Mouse (Mus musculus): ENCODE results near the gene Hdac5. TPM values are rescaled to one million over a fixed set of nuclear protein-coding genes. Genes with fewer than 3 reads are reported as not detected.

Hdac5 gene
- polyA plus RNA-seq, 1 experiment from 2014 or later = 90.3 TPM

DNA sequence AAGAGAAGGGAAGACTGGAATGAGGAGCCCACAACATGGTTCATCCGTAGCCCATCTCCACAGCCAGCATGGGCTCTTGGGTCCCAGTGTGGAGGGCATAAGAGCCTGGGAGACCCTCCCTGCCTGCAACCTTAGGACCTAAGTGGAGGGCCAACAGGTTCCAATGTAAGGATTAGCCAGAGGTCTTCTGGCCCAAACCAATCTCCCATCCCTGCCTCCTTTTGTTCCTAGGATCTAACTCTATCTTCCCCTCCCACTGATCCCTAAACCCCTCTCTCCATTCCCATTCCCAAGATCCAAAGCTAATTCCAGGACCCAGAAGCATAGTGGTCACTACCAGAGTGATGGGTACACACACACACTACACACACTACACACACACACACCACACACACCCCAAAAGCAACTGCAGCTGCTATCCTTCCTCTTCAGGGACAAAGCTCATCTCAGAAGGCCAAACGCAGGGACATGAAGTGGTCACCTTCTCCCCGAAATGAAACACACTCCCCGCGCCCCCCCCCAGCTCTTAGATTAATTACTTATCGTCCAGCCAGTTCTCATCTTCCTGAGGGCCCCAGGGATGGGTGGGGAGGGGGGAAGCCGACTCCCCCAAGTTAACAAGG lies 1.2 kb downstream of the Hdac5 start:
- Histone ChIP-seq H3K27me3 (replicated peaks) (no peaks in the 10 kb centered on the region), H3K9me3 (no peaks in the 10 kb centered on the region), H3K9ac (peak overlapping the region; percentile 84), H3K36me3 (replicated peaks) (no peaks in the 10 kb centered on the region), H3K4me3 (peak overlapping the region; percentile 80), H3K27ac (peak overlapping the region; percentile 95), H3K4me1 (peaks cover 58% of the 10 kb centered on the region), H3K4me2 (peak overlapping the region; percentile 72)
- ATAC-seq (replicated peaks) = no peak
- WGBS = 7% methylated on average over 7 of the region's 7 CpGs

DNA sequence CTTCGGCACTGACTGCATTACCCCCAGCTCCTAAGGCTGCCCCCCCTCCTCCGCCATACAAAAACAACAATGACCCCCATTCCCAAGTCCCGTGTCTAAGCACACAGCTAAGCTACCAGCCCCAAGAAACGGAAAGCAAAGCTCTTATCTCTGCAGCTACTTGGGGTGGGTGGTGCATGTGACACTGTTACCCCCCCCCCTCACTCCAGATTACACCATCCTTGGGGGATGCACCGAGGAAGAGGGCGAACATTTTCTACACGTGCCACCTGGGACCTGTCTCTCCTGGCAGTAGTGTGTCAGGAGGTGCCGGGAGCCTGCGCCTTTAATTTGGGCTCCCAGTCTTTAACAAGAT lies 1.8 kb downstream of the Hdac5 start:
- WGBS = 5% methylated on average over 9 of the region's 9 CpGs
- no peaks in the 10 kb centered on the region for H3K9me3 ChIP-seq
- no peaks in the 10 kb centered on the region for H3K36me3 ChIP-seq (replicated peaks)
- peaks cover 64% of the 10 kb centered on the region for H3K4me1 ChIP-seq
- 0 out of 2 replicates have a peak, but pooled peaks have one; percentile 2 for ATAC-seq (replicated peaks)
- H3K4me3 ChIP-seq = peak overlapping the region; percentile 80
- peak overlapping the region; percentile 95 for H3K27ac ChIP-seq
- H3K4me2 ChIP-seq = peak overlapping the region; percentile 72
- H3K27me3 ChIP-seq (replicated peaks) = no peaks in the 10 kb centered on the region
- H3K9ac ChIP-seq = peak overlapping the region; percentile 84

DNA sequence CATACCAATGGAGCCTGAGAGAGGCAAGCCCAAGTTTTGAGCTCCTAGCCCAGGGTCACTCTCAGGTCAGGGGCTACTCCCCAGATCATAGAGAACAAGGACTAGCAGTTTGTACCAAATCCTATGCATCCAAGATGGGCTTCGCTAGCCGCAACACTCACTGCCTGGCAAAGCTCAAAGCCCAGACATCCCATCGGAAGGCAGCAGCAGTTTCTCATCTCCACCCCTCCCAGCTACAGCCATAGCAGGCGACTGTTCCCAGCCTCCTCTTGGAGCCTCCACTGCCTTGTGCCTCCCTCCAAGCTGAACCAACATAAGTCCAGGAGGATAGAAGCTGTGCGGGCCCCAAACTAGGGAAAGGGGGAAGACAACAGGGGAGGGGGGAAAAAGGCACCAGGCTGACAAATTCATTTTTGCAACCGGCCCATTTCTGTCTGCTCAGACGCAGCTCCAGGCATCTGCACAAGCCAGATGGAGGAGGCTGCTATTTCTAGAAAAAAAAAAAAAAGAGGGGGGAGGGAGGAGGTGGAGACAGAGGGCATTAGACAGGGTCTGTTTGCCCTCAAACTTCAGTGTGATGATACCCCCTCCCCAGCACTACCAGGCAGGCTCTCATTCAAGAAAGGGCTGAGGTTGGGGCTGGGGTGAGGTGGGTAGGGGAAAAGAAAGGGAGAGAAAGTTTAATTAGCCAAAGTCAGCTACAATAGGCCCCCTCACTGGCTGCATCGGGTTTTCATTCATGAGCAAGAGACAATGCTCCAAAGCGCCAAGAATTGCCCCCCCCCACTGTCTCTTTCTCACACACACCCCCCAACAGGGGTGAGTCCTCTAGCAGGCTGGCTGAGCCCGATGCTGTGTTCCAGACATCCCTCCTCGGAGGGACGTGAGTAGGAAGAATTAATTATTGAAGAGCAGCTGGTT lies 2.4 kb downstream of the Hdac5 start:
- H3K9ac ChIP-seq = peak overlapping the region; percentile 84
- peaks cover 65% of the 10 kb centered on the region for H3K4me1 ChIP-seq
- H3K9me3 ChIP-seq = no peaks in the 10 kb centered on the region
- H3K27me3 ChIP-seq (replicated peaks) = no peaks in the 10 kb centered on the region
- no peaks in the 10 kb centered on the region for H3K36me3 ChIP-seq (replicated peaks)
- 4% methylated on average over 12 of the region's 12 CpGs for WGBS
- H3K4me2 ChIP-seq = peak overlapping the region; percentile 72
- peak overlapping the region; percentile 80 for H3K4me3 ChIP-seq
- ATAC-seq (replicated peaks) = 0 out of 2 replicates have a peak, but pooled peaks have one; percentile 10
- H3K27ac ChIP-seq = peak overlapping the region; percentile 95

DNA sequence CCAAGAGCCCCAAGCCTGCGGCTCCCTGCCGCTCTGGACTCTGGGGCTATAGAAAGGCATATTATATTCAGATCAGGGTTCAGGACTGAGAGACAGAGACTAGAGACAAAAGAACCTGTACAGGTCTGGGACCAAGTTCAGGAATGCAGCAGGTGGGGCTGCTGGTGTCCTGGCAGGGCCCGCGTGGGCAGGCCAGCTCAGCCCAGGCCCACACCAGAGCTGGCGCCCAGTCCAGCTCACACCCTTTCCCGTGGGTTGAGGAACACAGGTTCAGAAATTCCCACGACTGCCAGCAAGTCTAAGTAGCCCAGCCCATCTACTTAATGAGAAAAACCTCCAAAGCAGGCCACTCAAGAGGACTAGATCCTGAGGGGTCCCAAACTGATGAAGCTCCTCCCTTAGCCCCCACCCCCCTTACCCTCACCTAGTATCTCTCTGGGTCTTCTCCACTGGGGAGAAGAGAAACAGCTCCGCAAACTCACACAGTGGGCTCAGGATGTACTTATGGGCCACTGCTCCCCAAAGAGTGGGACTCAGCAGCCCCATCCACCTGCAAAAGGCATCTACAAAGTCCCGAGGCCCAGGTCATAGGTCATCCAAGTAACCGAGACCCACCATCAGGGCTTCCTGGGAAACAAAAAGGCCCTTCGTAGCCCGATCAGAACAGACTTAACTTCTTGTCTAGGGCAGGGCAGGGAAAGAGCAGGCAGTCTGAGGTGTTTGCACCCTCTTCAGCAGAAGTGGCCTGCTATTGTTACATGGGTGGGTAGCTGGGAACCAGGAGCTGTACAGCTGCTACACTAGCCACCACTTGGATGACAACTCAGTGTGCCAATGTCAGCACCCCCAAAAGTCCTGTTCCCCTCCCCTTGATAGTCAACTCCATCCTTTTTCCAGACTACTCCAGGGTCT lies 3.6 kb downstream of the Hdac5 start:
- no peak for ATAC-seq (replicated peaks)
- peak overlapping the region; percentile 95; the same call in 1 of the 2 replicates for H3K27ac ChIP-seq
- 55% methylated on average over 12 of the region's 12 CpGs for WGBS
- no peaks in the 10 kb centered on the region for H3K27me3 ChIP-seq (replicated peaks)
- no peak overlapping the region for H3K9ac ChIP-seq
- H3K9me3 ChIP-seq = no peaks in the 10 kb centered on the region
- H3K4me1 ChIP-seq = peaks cover 70% of the 10 kb centered on the region
- H3K36me3 ChIP-seq (replicated peaks) = peaks cover 3% of the 10 kb centered on the region; the same call in 1 of the 2 replicates
- H3K4me2 ChIP-seq = peak overlapping the region; percentile 72
- peak overlapping the region; percentile 80; the same call in 1 of the 2 replicates for H3K4me3 ChIP-seq

DNA sequence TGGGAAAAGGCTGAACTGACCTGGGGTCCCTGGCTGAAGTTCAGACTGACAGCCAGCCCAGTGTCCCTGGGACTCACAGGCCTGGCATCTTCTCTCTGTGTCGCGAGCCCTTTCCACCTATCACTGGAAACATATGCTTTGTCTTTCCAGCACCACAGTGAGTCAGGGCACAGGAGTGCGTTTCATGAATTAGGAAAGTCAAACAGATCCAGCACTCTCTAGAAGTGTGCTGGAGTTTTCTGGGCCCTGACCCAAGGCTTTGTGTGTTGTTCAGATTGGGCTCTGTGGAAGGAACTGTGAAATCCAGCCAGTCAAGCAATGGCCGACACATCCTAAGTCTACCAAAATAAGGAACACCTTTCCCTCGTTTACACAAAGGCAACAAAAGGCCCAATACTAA lies 4.7 kb downstream of the Hdac5 start:
- H3K4me3 ChIP-seq = no peak overlapping the region
- H3K9ac ChIP-seq = peak overlapping the region; percentile 9; the same call in 1 of the 2 replicates
- 76% methylated on average over 5 of the region's 5 CpGs for WGBS

DNA sequence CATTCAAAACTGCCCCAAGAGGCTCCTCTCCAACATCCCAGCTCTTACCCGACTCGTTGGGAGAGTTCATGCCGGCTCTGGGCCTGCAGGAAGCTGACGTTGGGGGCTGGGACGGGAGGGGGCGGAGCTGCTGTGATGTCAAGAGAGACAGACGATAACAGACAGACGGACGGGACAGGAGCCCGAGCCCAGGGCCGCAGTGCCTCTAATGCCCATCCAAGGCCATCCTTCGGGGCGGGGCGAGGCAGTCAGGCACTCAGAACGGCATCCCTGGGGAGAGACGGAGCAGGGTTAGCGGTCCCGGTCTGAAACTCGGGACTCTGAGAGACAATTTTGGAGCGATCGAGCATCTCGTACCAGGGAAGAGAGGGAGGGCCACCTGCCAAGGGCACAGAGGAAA lies 5.3 kb downstream of the Hdac5 start:
- Histone ChIP-seq H3K36me3 (replicated peaks) (peaks cover 3% of the 10 kb centered on the region; the same call in 1 of the 2 replicates), H3K9ac (peak overlapping the region; percentile 9; the same call in 1 of the 2 replicates), H3K4me3 (no peak overlapping the region), H3K27ac (no peak overlapping the region), H3K4me2 (peak overlapping the region; percentile 34), H3K27me3 (replicated peaks) (no peaks in the 10 kb centered on the region), H3K4me1 (peaks cover 67% of the 10 kb centered on the region), H3K9me3 (no peaks in the 10 kb centered on the region)
- no peak for ATAC-seq (replicated peaks)
- WGBS = 7% methylated on average over 22 of the region's 22 CpGs

More for the DNA sequence above, 4.7 kb downstream of the Hdac5 start:
- no peak overlapping the region for H3K27ac ChIP-seq
- peak overlapping the region; percentile 34; the same call in 1 of the 2 replicates for H3K4me2 ChIP-seq
- H3K27me3 ChIP-seq (replicated peaks) = no peaks in the 10 kb centered on the region
- ATAC-seq (replicated peaks) = no peak
- H3K4me1 ChIP-seq = peaks cover 66% of the 10 kb centered on the region
- peaks cover 3% of the 10 kb centered on the region; the same call in 1 of the 2 replicates for H3K36me3 ChIP-seq (replicated peaks)
- no peaks in the 10 kb centered on the region for H3K9me3 ChIP-seq

DNA sequence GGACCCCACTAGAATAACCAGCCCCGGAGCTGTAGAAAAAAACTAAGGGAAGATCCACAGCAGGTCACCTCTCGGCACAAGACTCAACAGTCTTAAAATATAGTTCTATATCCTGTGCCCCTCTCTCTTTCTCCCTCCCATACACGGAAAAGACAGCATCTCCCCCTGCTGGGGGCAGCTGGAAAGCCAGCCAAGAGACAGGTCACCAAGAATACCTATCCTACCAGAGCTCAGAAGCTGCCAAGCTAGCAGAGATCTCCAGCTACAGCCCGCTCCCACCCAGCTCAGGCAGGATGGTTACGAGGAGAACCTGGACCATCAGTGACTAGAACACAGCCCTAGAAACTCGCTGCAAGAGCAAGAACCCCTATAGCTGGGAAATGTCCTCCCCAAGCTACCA lies 6.8 kb downstream of the Hdac5 start:
- Histone ChIP-seq H3K9ac (no peak overlapping the region), H3K9me3 (no peaks in the 10 kb centered on the region), H3K27me3 (replicated peaks) (no peaks in the 10 kb centered on the region), H3K4me2 (no peak overlapping the region), H3K4me3 (no peak overlapping the region), H3K27ac (no peak overlapping the region), H3K36me3 (replicated peaks) (peaks cover 3% of the 10 kb centered on the region; the same call in 1 of the 2 replicates), H3K4me1 (peaks cover 71% of the 10 kb centered on the region)
- no peak for ATAC-seq (replicated peaks)
- WGBS = 51% methylated on average over 6 of the region's 6 CpGs

DNA sequence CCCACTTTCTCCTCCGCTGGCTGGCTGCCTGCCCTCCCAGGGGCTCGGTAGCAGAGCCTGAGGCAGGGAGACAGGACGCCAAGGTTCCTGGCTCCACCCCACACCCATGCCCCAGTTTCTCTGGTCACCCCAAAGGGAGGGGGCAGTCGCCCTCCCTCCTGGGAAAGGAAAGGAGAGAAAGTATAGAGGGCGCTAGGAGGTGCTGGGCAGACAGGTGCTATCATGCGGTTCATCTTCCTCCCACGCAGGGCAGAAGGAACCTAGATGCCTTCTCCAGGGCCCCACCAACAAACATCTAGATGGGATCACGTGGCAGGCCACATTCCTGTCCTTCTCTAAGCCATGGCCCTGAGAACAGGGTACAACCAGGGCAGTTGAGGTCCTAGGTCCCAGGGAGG lies 8.0 kb downstream of the Hdac5 start:
- Histone ChIP-seq H3K4me1 (peaks cover 71% of the 10 kb centered on the region), H3K9me3 (no peaks in the 10 kb centered on the region), H3K4me3 (no peak overlapping the region), H3K27ac (no peak overlapping the region), H3K9ac (no peak overlapping the region), H3K27me3 (replicated peaks) (no peaks in the 10 kb centered on the region), H3K36me3 (replicated peaks) (peaks cover 3% of the 10 kb centered on the region; the same call in 1 of the 2 replicates), H3K4me2 (no peak overlapping the region)
- WGBS = 79% methylated on average over 8 of the region's 8 CpGs
- no peak for ATAC-seq (replicated peaks)

DNA sequence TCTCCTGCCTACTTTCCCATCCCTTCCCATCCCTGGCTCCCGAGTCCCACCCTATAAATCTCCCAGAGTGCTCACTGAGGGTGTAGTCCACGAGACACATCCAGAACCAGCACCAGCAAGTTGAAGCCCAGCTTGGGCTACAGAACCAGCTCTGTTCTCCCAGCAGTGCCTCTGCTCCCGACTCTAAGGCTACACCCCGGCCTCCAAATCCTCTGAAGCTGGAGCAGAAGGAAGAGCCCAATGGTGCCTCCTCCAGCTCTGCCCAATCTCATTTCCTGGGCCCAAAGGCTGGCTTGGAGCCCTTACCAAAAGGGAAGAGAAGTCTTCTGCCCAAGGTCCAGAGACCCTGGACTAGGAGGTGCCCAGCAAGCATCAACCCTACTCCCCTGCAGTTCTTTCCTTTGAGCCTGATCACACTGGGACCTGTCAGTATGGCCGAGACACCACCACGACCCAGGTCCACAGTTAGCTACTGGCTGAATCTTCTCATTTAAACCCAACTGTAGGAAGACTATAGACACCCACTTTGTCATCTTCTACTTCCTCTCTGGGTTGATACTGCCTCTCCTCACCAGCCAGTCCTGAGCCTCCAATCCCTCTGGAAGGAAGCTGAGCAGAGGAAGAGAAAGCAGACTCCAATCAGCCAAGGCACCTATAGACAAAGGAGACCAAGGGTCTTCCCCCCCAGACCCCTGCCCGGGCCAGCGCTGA lies 8.6 kb downstream of the Hdac5 start:
- Histone ChIP-seq H3K27me3 (replicated peaks) (no peaks in the 10 kb centered on the region), H3K9ac (no peak overlapping the region), H3K9me3 (no peaks in the 10 kb centered on the region), H3K4me1 (peaks cover 70% of the 10 kb centered on the region), H3K4me3 (no peak overlapping the region), H3K27ac (no peak overlapping the region), H3K36me3 (replicated peaks) (peaks cover 3% of the 10 kb centered on the region; the same call in 1 of the 2 replicates), H3K4me2 (no peak overlapping the region)
- no peak for ATAC-seq (replicated peaks)
- 86% methylated on average over 8 of the region's 8 CpGs for WGBS

DNA sequence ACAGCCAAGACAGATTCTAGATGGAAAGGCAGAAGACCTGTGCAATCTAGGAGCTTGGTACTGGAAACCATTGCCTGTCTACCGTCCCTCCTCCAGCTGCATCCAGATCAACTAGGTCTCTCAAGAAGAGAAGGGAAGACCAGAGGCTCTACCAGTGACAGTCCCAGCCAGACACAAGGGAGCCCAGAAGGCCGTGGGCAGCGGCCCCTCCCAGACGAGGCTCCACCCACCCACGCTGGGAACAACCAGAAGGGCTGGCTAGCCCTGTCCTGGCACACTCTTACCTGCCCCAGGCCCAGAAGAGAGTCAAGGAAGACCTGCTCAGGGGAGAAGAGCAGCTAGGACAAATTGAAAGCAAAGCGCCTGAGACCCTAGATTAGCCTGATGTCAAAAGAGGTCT lies 9.5 kb downstream of the Hdac5 start:
- Histone ChIP-seq H3K9ac (no peak overlapping the region), H3K4me2 (no peak overlapping the region), H3K27ac (no peak overlapping the region), H3K27me3 (replicated peaks) (no peaks in the 10 kb centered on the region), H3K9me3 (no peaks in the 10 kb centered on the region), H3K4me3 (no peak overlapping the region), H3K4me1 (peaks cover 70% of the 10 kb centered on the region), H3K36me3 (replicated peaks) (peaks cover 3% of the 10 kb centered on the region; the same call in 1 of the 2 replicates)
- 72% methylated on average over 6 of the region's 6 CpGs for WGBS
- no peak for ATAC-seq (replicated peaks)

DNA sequence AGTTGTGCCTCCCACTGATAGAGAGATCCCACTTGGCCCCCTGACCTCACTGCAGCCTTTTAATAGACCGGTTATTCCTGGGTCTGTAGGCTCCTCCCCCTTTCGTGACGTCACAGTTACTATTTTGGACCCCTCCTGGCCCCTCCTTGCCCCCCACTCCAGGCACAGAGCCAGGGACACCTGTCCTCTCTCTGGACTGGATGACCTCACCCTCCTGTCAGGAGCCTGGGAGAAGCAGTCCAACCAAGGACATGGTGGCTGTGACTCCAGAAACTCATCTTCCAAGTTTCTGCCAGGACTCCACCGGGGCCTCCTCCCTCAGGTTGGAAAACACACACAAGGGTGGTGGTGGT lies 10.0 kb downstream of the Hdac5 start:
- Histone ChIP-seq H3K27ac (no peak overlapping the region), H3K9me3 (no peaks in the 10 kb centered on the region), H3K27me3 (replicated peaks) (no peaks in the 10 kb centered on the region), H3K4me2 (no peak overlapping the region), H3K4me1 (peaks cover 70% of the 10 kb centered on the region), H3K4me3 (no peak overlapping the region), H3K36me3 (replicated peaks) (peaks cover 3% of the 10 kb centered on the region; the same call in 1 of the 2 replicates), H3K9ac (no peak overlapping the region)
- 85% methylated on average over 4 of the region's 4 CpGs for WGBS
- no peak for ATAC-seq (replicated peaks)
